Mouse (Mus musculus) natural killer cell, adult 2 months (primary cell): ENCODE measurements around the gene Bpifa3.
"Not testable (repeated sequence)": the region's sequence is repeated elsewhere in the genome, so short reads cannot be mapped to it uniquely, and the experiment has no call there.

Experiments used
- DNase-seq, 2 experiments: peaks; one replicate each; pipeline ENCODE4 v3.0.0; 2022; ENCODE audit warnings: low spot score in 2 of 2

Bpifa3 gene

GRCm38 (mm10) chr2:154130120-154130519, at the start of gene Bpifa3:
TSS of gene Bpifa3 (plus strand) at chr2:154130336.
- DNase-seq = no peak

GRCm38 (mm10) chr2:154097734-154098133, 32.4 kb upstream of the Bpifa3 start:
- no peak for DNase-seq

GRCm38 (mm10) chr2:154117381-154117780, 12.8 kb upstream of the Bpifa3 start:
- DNase-seq = no peak

- DNase-seq = no peak
Observed at GRCm38 (mm10) chr2:154142580-154142979, 12.4 kb downstream of the Bpifa3 start, which contains the start of gene Bpifa1. TSS of gene Bpifa1 (plus strand) at chr2:154142880.

- DNase-seq = no peak
Observed at GRCm38 (mm10) chr2:154143735-154144134, 13.6 kb downstream of the Bpifa3 start.

GRCm38 (mm10) chr2:154147496-154147895, 17.4 kb downstream of the Bpifa3 start:
- no peak for DNase-seq

GRCm38 (mm10) chr2:154158433-154158832, 28.3 kb downstream of the Bpifa3 start:
- no peak for DNase-seq

- no peak for DNase-seq
Observed at GRCm38 (mm10) chr2:154162307-154162706, 32.2 kb downstream of the Bpifa3 start, which contains the start of gene Bpifa5. TSS of gene Bpifa5 (plus strand) at chr2:154162607.

- no peak for DNase-seq
Observed at GRCm38 (mm10) chr2:154163306-154163705, 33.2 kb downstream of the Bpifa3 start.

GRCm38 (mm10) chr2:154169172-154169571, 39.0 kb downstream of the Bpifa3 start:
- DNase-seq = no peak

GRCm38 (mm10) chr2:154171621-154172020, 41.5 kb downstream of the Bpifa3 start:
- no peak for DNase-seq

GRCm38 (mm10) chr2:154173313-154173712, 43.2 kb downstream of the Bpifa3 start:
- no peak for DNase-seq

GRCm38 (mm10) chr2:154181900-154182299, 51.8 kb downstream of the Bpifa3 start:
- not testable (repeated sequence) for DNase-seq

GRCm38 (mm10) chr2:154183061-154183460, 52.9 kb downstream of the Bpifa3 start:
- DNase-seq = not testable (repeated sequence)

GRCm38 (mm10) chr2:154185319-154185718, 55.2 kb downstream of the Bpifa3 start:
- DNase-seq = no peak

- DNase-seq = no peak
Observed at GRCm38 (mm10) chr2:154185748-154186147, 55.6 kb downstream of the Bpifa3 start.

GRCm38 (mm10) chr2:154187468-154187867, 57.3 kb downstream of the Bpifa3 start:
- no peak for DNase-seq
